Mouse (Mus musculus) megakaryocyte-erythroid progenitor cell, adult 5-6 weeks (primary cell): ENCODE results near the gene Wdr73. TPM values are rescaled to one million over a fixed set of nuclear protein-coding genes. Genes with fewer than 3 reads are reported as not detected.

ENCODE experiments used
- ATAC-seq: replicated peaks from 2 replicates; pipeline ENCODE4 v1.8.0; 2016; ENCODE audit warnings: mild to moderate bottlenecking, inconsistent platforms; ENCODE audit not compliant: severe bottlenecking, poor library complexity, low FRiP score, low TSS enrichment
- total RNA-seq, 2 experiments: library from RNA; stranded (forward) in 1 of 2; stranded (reverse) in 1 of 2; fragments of 200-1000, 215-1000 nt in 1 of 2; fragments of >200 nt in 1 of 2; fragmentation: Nextera tagmentation in 1 of 2; gene quantifications; 2 replicates each; pipeline ENCODE4 v1.2.3; 2014 to 2017

Gene Wdr73
- total RNA-seq, 2 experiments from 2014 or later: 28.8 to 41.5 TPM

DNA sequence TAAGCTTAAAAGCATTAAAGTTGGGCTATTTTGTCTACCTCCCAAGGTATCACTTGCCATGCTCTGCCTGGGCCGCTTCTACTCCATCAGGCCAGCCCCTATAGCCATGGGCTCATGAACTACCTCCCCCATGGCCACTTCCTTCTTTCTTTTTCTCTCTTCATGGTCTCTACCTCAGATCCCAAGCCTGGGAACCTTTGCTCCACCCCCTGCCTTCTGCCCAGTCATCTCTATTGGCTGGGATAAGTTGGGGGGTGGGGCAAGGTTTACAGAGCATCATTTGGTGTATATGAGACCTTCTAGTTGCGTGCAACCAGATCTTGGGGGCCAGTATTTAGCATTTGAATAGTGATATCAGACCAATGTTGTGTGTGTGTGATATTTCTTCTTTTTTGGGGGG lies 38.6 kb downstream of the Wdr73 start:
- ATAC-seq: no peak

DNA sequence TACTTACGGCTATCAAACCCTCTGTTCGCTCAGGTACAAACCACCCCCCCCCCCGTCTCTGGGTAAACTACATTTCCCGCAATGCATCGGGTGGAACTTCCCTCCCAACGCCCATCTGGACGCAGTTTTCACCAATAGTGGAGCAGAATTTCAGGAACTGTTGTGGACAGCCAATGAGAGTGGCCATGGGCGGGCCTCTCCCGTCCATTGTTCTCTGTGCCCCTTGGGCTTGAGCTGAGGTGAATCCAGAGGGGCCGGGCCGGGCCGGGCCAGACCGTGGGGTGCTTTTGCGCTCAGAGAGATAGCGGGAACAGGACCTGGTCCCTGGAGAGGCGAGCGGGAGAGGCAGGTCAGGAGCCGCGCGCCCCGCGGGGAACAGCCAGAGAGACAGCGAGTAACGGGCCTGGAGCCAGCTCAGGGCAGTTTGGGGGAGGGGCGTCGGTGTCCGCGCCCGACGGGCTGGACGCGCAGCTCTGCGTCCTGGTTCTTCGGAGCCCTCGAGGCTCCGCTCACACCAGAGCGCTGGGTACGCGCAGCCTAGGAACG lies 40.3 kb downstream of the Wdr73 start, which contains the start of gene Zscan2:
Zscan2 (plus strand) TSS at position 192 of the 546 bp plus-strand sequence.
- ATAC-seq: peak; percentile 95

DNA sequence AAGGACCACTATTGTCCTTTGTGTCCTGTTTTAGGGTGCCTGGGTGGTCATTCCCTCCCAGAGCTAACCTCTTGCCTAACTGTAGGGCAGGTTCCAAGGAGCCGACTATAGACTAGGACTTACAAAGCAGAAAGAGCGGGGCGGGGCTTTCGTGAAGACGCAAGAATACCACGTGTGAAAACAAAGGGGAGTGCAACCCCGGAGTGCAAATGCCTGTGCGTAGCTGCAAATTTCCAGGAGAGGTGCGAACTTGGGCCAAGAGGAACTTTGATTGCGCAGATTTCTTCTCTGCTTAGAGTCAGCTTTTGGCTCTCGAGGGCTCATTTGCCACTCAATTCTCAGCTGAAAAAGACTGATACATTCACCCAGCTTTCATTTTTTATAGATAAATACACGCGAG lies 40.8 kb downstream of the Wdr73 start:
- ATAC-seq: peak; percentile 62

DNA sequence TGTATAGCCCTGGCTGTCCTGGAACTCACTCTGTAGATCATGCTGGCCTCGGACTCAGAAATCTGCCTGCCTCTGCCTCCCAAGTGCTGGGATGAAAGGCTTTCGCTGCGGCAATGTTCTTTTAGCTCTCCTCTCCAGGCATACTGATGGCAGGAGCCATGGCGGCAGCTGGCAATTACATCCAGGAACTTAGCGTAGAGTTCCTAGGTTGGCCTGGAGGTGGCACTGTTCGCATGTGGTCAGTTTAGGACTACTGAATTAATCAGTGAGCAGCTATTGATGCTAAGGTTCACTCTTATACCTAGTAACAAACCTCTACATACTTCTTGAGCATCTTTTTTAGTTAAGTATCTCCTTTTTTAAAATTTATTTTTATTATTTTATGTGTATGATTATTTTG lies 43.9 kb downstream of the Wdr73 start:
- ATAC-seq: peak; percentile 79

DNA sequence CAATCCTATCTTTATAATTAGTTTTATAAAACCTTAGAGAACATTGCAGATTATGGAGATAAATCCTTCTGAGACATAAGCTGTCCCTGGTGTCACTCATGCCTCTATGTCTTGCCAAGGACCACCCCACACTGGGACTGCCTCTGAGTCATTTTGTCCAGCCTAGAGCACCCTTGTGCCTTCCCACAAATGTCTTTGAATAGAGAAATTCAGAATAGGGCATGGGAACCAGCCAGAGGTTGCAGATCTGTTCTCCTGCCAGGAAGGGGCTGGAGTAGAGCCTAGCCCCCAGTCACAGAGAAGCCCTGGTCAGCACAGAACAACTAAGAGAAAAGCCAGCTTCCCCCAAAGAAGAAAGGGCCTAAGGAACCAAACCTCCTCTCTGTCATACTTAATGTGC lies 45.8 kb downstream of the Wdr73 start:
- no peak for ATAC-seq

DNA sequence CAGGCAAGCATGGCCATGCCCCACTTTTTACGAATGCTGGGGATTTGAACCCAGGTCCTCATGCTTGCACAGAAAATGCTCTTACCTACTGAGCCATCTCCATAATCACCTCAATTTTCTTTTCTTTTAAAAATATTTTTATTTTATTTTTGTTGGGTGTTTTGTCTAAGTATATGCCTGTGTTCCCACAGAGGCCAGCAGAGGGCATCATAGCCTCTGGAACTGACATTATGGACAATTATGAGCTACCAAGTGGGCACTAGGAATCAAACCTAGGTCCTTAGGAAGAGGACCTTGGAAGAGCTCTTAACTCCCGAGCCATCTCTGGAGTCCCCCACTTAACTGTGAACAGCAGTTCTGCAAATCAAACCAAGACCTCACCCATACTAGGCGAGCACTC lies 47.9 kb downstream of the Wdr73 start:
- no peak for ATAC-seq

DNA sequence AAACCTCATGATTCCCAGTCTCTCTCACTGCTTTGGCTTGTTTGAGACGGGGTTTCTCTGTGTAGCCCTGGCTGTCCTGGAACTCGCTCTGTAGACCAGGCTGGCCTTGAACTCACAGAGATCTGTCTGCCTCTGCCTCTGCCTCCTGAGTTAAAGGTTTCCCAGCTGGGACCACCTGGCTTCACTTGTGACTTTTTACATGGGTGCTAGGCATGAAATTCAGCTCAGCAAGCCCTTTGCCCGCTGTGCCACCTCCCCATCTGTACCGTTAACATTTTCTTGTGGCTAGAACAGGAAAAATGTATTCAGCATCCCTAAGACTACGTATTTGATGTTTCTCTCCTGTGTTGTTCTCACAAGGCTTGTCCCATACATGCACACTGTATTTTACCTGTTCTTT lies 50.5 kb downstream of the Wdr73 start:
- no peak for ATAC-seq

GRCm38 (mm10) chr7:80849710-80850109 lies 51.4 kb downstream of the Wdr73 start:
- peak; percentile 91 for ATAC-seq

DNA sequence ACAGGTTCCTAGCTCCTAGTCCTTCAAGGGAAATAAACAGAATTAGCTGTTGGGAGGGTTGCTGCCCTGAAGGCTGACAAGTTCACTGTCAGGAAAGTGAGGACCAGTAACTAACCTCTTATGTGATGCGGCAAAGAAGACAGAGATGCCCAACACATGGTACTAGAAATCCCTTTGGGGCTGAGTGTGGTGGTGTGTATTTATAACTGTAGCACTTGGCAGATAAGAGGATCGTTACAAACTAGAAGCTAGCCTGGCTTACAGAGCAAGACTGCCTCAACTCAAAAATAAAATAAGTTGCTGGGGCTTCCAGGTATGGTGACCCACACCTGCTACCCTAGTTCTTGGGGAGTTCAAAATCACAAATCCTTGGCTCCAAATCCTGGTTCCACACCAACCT lies 51.8 kb downstream of the Wdr73 start:
- peak; percentile 31; the same call in 1 of the 2 replicates for ATAC-seq

DNA sequence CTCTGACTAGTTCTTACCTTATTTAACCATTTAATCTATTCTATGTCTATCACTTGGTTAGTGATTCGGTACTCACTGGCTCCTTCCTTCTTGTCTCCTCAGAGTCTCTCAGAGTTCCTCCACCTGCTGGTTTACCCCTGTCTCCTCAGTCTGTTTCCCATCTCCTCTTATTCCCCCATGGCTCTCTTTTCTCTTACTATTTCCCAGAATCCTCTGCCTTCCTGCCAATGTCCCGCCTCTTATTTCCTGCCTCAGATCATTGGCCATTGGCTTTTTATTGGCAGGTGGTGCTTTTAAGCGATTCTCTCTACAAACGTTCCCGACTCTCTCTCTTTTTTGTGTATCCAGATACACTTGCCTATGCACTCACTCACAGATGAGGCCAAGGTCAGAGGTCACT lies 54.4 kb downstream of the Wdr73 start:
- ATAC-seq: no peak

DNA sequence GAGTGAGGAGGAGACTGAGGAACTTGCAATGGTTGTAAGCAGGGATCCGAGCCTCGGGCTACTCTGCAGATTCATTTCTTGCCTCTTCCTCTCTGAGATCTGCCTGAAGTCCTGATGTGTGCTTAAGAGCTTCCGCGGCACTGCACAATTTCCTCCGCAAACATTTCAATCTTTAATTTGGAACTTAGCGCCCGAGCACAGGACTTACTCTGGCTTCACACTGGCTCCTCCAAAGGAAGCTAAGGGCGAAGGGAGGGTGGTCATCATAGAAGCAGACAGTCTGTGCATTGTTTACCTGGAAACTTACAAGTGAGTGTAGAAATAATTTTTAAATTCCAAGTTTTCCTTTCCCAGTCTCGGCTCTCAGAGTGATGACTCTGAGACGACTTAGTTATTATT lies 54.8 kb downstream of the Wdr73 start:
- no peak for ATAC-seq

DNA sequence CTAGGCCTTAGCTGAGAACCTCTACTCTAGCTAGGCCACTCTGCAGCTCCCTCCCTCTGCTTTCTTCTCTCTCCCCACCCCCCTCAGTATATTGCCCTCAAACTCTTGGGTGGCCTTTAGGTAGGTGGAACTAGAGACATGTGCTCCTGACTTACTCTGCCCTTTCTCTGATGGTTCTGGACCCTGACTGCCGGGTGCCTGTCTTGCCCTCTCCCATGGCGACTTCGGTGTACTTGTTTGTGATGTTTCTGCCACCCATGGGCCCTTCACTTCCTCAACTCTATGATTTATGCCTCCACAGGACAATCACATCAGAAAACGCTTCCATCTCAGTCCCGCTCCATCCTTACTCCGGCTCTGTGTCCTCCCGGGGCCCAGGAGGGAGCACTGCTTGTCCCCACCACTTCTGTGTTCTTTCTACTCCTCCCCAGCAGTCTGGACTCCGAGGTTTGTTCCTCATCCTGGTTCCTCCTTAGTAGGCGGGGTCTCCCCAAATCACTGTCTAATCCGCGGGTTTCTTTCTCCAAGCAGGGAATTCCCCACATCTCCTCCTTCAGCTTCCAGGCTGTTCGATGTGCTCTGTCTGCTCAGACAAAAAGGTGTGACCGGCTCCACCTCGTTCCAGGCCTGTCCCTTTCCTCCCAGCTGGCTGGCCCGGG lies 55.3 kb downstream of the Wdr73 start:
- ATAC-seq: no peak

- ATAC-seq: no peak
Measured at GRCm38 (mm10) chr7:80844691-80845090, 56.4 kb downstream of the Wdr73 start.

DNA sequence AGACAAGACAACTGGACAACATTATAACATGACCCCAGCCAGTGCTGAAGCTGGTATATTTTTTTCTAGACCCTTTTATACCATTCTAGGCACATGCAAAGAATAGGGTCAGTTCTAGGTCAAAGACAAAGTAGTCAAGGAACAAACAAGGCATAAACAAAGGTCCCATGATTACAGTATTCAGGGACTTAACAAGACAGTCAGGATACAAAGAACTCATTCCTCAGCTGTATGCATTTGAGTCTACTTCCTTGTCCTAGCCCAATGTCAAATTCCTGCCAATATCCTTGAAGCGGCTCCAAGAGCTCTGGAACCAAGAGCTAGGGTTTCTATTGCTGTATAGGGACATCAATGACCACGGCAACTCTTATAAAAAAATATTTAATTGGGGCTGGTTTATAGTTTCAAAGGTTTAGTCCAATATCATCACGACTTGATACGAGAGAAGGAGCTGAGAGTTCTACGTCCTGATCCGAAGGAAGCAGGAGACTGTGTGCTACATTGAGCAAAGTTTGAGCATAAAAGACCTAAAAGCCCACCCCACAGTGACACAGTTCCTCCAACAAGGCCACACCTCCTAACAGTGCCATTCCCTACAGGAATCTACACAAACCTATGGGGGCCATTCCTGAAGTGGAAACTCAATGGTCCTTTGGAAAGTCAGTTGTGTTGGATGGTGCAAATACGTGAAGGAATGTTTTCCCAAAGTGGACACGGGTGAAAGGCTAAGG lies 57.0 kb downstream of the Wdr73 start:
- ATAC-seq: no peak

- no peak for ATAC-seq
Measured at GRCm38 (mm10) chr7:80843176-80843575, 57.9 kb downstream of the Wdr73 start.

DNA sequence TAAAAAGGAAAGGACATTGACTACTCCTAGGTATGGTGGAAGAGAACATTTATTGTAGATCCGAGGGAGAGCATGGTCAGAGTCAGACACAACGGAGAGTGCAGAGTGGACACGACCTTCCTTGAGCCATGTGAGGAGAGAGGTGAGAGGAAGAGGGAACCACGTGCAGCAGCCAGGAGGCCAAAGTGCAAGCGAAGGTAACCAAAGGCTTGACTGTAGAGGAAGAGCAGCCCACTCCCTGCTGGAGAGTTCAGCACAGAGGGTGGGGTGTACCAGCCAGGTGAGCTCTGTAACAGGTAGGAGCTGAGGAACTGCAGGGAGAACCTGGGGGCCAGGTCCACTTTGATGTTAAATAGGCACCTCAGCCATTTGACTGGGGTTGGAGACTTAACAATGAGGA lies 58.9 kb downstream of the Wdr73 start:
- no peak for ATAC-seq

DNA sequence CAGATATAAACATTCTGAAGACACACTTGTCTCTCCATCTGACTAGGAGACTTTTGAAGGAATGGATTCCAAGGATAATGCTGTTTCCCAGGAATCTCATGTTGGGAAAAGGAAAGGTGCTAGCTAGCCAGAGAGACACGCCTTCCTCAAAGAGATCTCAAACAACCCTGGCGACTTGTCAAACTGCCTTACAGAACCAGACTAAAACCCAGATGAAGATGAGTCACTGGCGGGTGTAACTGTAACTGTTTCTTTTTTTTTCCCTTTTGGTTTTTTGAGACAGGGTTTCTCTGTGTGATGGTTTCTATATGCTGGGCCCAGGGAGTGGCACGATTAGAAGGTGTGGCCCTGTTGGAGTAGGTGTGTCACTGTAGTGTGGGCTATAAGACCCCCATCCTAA lies 60.1 kb downstream of the Wdr73 start:
- no peak for ATAC-seq
